Mouse (Mus musculus): ENCODE data around the gene Polr2l. TPM values are rescaled to one million over a fixed set of nuclear protein-coding genes. Genes with fewer than 3 reads are reported as not detected.
A peak's percentile ranks its signal among the peaks of the same experiment; 100 is the strongest.

The Polr2l gene
- total RNA-seq, 2 experiments from 2014 or later, result 43.5 to 59.6 TPM

DNA sequence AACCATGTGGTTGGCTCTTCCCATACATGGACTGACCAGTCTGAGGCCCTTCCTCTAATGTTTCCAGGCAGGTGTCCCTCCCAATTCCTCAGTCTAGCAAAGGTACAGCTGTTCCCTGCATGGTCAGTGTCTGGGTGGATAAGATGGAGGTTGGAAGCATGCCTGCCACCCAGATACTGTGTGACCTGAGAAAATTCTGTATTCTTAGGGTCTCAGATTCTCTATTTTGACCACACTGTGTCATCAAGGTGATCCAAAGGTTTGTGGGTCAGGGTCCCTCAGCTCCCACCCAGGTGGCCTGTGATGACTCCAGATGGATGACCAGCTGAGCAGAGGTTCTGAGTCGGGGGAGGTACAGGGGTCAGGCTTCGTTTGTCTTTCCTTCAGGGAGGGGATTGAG, 10.3 kb upstream of the Polr2l start:
- ATAC-seq (replicated peaks; ENCODE audit: poor library complexity, severe bottlenecking), result no peak

DNA sequence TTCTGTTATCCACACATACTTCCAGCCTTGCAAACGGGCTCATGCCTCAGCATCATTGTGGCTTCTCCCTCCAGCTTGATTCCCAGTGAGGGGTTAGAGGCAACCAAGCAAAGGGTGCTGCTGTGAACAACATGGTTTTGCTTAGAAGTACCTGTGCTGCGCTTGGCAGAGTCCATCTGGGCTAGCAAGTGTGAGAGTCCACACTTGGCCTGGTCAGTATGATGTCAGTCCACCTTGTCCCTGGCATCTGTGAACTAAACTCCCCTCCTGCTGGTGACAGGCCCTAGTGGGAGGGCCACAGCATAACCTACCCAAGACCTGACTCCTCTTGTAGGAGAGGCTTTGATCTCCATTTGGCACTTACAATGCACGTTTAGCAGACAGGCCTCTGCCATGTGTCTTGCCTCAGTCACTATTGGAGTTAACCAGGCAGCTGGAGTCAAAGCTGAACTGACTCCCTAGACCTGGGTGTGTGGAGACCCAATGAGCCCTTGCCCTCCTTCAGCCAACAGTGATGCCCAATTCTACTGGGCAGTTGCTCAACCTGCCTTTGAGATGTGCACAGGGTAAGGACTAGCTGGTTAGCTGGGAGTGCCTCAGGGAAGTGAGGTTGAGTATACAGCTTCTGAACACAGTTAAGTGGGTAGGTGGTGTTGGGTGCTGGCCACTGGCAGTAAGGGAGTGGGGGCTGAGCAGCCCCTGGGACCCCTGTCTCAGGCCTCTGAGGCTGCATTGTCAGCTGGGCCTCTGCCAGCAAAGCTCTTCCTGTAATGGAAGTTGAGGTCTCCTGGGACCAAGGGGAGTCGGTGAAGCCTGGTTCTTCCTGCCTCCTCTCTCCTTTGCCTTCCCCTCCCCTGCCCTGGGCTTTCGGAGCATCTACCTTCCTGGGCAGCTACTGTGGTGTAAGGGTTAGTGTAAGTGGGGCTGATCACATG, 9.5 kb upstream of the Polr2l start:
- ATAC-seq (replicated peaks; ENCODE audit: poor library complexity, severe bottlenecking), result no peak

DNA sequence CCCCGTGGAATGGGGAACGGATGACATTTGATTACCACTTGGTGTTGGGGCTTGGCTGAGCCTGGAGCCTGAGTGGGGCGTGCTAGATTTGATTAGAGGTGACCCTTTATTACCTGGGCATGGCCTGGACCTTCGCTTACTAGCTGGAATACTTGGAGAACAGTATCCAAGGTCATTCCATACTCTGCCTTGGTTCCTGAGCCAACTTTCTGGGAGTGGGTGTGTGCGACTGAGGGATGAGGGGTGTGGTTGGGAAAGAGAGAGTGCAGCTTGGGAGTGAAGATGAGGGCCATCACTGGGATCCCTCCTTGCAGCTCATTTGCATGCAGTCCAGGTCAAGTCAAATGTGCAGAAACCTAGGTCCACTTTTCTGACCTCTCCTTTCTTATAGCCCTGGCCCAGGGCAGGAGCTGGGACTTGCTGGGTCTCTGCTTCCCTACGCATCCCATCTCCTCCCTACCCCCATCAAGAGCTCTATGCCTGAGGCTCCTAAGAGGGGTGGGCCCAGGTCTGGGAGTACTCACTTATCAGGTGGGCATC, 8.3 kb upstream of the Polr2l start:
- ATAC-seq (replicated peaks; ENCODE audit: poor library complexity, severe bottlenecking), result no peak

DNA sequence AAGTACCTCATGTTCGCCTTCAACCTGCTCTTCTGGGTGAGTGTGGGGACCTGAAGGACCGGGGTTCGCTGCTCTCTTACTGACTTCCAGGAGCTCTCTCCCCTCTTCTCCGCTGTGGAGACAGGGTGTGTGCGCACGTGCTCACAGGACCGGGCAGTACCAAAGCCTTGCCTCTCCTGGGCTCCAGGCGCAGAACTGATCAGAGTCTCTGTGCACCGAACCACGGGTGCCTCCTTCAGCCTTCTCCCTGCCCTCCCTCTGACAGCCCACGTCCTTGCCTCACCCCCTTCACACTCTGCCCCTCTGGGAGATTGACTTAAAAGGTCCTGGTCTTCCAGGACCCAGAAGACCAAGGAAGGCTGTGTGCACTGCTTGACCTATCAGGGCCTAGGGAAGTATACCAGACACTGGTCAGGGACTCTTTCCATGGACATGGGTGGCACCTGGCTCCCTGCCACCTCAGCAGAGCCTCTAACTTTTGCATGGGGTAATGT, 7.6 kb upstream of the Polr2l start:
- no peak for ATAC-seq (replicated peaks; ENCODE audit: poor library complexity, severe bottlenecking)

DNA sequence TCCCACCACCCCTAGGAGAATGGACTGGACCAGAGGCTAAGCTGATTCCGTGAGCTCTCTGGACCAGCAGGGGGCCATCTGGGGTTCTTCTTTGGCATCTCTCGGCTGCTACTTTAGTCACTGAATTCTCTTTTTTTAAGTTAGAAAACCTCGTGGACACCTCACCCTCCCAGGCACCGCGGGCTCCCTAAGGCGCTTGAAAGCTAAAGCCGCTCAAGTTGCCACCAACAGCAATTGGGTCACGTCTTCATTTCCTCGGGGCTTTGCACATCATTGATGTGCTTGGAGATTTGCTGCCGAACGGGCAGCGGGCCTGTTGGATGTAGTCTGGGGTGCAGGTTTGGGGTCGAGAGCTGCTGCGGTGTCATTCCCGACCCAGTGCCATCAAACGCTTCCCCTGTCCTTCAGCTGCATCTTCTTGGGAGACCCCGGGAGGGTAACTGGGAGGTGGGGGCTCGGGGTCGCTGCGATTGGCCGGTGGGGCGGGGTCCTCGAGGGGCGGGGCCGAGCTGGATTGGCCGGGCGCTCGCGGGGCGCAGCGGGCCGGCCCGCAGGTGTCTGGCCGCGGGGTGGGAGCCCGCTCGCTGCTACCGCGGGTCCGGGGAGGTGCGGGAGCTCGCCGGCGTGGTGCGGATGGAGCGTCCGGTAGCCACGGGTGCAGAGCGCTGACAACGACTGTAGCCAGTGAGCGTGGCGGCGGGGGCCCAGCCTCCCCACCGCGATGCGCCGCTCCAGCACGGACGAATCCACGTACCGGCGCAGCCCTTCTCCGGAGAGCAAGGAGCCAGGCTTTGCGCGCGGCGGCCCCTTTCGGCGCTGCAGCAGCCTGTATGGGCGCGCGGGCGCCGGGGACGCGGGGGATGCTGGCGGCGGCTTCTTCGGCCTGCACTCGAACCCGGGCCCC, 6.8 kb upstream of the Polr2l start:
- ATAC-seq (replicated peaks; ENCODE audit: poor library complexity, severe bottlenecking), result peak; percentile 23

DNA sequence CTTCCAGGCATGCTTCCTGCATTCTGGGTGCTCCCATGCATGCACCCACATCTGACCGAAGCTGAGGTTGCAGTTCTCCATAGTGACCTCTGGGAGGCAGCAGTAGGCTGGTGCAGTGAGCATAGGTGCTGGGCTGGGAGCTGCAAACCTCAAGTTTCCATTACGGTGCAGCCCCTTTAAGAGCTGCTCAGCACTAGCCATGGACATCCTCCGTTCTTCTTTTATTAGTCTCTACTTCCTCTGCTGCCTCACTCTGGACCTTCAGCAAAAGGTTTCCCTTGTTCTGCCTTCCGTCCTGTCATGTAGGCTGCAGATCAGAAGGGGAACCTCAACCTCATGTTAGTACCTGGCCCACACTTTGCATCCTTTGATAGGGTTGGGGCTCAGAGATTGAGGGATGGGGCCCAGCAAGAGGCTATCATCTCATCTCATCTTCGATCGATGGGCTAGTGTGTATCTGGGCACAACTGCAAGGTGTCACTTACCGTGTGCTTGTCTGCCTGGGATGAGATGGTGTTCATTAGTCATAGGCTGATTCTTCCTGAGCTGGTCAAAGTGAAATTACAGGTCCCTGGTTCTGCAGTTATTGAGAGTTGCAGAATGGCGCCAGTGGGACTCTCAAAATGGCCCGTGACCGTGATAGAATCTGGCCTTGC, 6.0 kb upstream of the Polr2l start:
- peak; percentile 77 for ATAC-seq (replicated peaks; ENCODE audit: poor library complexity, severe bottlenecking)

DNA sequence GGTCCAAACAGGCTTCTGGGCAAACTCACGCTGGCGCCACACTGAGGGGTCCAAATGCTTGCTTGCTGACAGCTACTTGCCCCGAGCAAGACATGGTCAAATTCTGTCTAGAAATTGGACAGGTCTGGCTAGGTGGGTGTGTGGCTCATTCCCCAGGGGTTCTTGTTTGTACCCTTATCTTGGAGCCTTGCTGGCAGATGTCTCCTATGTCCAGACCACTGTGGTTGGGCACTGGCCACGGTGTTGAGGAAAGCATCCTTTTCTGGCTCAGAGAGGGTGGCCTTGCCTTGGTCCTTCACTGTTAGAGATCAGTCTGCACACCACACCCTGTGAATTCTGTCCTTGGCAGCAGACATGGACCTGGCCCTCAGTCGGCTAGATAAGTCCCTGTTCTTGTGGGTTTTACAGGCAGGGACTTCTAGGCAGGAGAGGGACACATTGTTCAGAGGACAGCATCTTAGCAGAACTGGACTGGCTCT, 3.4 kb upstream of the Polr2l start:
- no peak for ATAC-seq (replicated peaks; ENCODE audit: poor library complexity, severe bottlenecking)

DNA sequence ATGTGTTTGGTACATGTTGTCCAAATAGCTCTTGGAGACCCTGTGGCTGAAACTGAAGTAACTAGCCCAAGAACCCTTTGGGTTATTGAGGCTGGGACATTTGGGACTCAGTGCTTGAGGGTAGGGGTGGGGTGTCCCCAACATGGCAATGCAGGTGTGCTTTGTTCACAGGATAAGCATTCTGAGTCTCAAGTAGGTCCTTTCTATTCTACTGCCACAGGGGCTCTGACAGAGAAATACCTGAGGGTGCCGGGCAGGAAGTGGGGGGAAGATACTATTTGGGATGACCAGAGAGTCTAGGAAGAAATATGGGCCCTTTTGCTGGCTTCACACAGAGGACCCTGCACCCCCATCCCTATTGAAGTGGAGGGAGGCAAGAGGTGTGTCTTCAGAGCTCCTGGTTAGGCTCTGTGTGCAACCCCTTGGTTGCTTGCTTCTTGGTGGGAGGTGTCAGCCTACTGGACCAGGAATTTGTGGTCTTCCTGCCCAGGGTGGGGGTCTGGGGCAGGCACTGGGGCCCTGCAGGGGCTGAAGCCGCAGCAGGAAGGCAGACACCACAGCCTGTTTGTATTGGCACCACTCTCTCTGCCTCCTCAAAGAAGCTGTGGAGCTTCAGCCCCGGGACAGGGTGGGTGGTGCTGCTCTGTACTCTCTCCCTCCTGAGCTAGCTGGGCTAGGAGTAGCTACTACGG, 2.8 kb upstream of the Polr2l start:
- no peak for ATAC-seq (replicated peaks; ENCODE audit: poor library complexity, severe bottlenecking)

DNA sequence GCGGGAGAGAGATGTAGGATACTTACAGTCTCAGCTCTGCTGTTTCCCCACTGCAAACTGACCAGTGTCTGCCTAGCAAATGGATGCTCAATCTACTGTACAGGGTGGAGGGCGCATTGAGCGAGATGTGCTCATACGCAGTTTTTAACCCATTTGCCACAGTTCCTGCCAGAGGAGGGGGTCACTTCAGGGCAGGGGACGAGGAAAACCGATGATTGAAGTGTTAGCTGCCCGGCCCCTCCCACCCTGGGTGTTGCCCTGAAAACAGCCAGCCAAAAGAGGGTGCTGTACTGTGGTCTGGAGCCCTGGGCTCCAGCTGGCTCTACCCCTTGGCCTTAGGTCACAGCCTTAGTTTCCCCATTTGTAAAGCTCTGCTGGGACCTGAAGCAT, 2.0 kb upstream of the Polr2l start:
- no peak for ATAC-seq (replicated peaks; ENCODE audit: poor library complexity, severe bottlenecking)

DNA sequence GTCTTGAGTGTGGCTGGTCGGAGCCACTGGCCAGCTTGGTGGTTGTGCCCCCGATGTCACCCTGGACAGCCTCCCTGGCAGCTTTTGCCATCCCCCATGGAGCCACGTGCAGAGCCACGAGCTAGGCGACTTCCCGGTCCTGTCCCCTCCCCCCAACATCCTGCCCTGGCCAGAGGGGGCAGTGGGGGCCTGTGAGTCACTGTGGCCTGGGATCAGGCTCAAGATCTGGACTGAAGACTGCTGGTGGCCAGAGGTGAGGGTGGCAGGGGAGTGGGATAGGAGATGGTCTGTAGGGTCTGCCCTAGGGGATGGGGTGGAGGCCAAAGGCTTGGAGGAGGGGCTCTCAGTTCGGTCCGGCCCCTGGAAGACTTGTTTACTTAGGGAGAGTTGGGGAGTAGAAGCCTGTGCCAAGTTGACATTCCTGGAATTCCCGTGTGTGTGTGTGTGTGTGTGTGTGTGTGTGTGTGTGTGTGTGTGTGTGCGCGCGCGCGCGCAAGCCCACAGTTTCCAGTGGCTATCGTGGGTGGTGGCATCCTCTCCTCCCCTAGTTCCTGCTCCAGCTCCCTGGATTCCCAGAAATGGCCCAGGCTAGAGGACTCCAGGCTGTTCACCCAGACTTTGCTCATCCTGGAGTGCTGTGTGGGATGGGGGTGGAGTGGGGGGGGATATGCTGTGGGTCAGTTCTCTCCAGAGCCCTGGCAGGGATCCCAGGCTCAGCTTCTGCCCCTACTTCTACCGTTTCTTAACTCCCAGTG, 1.5 kb upstream of the Polr2l start:
- ATAC-seq (replicated peaks; ENCODE audit: poor library complexity, severe bottlenecking), result peak; percentile 53

DNA sequence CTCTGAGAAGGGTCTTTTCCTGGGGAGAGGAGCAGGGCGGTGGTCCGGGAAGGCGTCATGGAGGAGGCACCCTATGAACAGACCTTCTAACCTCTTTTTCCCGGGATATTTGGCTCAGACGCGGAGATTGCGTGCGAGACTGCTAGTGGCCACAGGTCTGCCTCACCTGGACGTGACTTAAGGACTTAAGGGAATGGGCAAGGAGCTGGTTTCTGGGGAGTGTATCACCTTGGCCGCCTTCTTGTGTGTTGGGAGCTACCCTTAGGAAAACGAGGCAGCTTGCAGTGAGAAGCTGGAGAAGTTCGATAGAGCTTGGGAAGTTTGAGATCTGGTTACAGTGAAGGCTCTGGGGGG, 850 bp upstream of the Polr2l start:
- ATAC-seq (replicated peaks; ENCODE audit: poor library complexity, severe bottlenecking), result no peak

DNA sequence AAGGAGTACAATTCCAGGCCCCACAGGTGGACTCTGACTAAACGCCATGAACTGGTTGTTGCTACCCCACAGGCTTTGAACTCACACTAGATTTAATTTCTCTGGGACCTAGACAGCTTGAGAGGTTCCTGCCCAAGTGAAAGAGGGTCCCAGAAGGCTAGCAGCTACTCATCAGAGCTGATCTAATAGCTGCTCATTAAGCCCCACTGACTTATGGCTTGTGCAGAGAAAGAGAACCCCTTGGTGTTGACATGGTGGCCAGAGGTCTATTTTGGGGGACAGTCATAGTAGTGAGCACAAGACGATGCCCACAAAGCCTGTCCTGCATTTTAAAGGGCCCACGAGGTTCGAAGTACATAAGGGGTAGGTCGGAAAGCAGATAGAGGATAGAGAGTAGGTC, 772 bp downstream of the Polr2l start:
- no peak for ATAC-seq (replicated peaks; ENCODE audit: poor library complexity, severe bottlenecking)

DNA sequence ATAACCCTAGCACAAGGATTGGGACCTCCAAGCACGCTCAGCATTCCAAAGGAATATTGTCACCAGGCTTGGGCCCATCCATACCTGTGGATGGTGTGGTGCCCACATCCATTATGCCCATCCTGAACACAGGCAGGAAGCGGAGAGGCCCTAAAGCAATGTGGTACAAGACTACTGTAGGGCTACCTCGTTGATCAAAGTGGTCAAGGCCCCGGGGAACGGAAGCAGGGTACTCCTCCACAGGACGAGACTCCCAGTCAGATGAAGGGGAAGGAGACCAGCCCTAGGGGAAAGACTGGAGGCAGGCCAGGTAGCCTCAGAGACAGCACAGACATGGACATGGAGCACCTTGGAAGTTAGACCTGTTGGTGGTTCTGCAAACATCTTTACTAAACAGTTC, 2.2 kb downstream of the Polr2l start:
- ATAC-seq (replicated peaks; ENCODE audit: poor library complexity, severe bottlenecking), result no peak

DNA sequence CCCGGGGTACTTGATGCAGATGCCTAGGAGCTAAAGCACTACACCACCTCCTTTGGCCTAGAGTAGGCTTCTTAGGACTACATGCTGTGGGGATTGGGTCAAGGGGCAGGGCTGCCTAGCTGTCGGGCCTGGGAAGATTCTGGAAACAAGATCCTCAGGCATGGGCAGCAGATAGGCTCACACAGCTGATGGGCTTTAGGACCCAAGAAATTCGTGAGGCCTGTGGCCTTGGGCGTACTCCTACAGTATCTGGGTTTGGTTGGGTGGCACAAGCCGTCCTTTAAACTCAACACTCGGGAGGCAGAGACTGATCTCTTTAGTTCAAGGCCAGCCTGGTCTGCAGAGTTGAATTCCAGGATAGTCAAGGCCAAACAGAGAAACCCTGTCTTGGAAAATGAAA, 2.7 kb downstream of the Polr2l start:
- ATAC-seq (replicated peaks; ENCODE audit: poor library complexity, severe bottlenecking), result no peak

DNA sequence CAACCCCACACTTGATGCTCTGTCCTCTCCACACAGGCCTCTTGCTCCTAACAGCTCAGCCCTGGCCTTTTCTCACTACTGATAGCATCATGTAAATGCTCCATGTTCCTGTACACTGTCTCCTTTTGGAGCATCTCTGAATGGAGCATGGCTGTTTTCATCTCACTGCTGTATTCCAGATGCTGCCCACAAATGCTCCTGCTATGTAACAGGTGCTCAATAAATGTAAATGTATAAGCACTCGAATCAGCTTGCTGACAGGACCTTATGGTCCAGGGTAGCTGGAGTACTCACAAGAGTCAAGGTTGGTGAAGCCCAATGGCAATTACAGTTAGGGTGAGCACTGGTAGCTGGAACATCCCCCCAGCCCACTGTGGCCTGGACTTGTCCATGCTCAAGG, 3.7 kb downstream of the Polr2l start:
- ATAC-seq (replicated peaks; ENCODE audit: poor library complexity, severe bottlenecking), result no peak

DNA sequence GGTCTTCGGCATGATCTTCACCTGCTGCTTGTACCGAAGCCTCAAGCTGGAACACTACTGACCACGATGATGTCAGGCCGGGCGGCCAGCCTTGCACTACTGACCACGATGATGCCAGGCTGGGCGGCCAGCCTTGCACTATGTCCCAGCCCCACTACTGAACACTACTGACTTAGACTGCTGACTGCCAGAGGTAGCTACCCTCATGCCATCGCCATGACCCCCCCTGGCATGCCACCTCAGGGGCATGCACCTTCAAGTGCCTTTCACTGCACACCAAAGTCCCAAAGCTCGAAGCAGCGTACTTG, 4.3 kb downstream of the Polr2l start:
- ATAC-seq (replicated peaks; ENCODE audit: poor library complexity, severe bottlenecking), result no peak

DNA sequence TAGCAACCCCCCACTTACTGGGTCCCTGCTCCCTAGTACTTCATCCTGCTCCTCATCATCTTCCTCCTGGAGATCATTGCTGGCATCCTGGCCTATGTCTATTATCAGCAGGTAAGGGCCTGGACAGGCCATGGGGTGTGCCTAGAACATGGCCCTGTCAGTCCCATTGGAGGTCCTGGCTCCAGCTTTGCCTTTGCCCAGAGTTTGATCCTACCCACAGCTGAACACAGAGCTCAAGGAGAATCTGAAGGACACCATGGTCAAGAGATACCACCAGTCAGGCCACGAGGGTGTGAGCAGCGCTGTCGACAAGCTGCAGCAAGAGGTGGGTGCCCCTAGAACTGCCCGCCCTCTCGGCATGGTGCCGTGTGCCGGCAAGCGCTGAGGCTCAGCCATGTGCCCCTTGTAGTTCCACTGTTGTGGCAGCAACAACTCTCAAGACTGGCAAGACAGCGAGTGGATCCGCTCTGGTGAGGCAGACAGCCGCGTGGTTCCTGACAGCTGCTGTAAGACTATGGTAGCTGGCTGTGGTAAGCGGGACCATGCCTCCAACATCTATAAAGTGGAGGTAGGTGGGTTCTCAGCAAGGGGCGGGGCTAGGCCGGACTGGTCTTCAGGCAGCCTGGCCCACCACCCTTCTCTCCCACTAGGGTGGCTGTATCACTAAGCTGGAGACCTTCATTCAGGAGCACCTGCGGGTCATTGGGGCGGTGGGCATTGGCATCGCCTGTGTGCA, 4.9 kb downstream of the Polr2l start:
- ATAC-seq (replicated peaks; ENCODE audit: poor library complexity, severe bottlenecking), result no peak

DNA sequence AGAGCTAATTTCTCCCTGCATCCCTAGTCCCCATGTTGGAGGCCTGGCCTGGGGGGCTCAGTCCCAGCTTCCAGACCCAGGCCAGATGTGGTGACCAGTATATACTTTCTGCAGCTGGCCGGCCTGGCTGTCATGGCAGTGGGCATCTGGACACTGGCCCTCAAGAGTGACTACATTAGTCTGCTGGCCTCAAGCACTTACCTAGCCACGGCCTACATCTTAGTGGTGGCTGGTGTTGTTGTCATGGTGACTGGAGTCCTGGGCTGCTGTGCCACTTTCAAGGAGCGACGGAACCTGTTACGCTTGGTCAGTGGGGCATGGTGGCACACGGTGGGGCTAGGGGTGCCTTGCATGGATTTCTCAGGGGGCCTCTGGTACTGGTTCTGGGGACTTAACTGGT, 5.6 kb downstream of the Polr2l start:
- no peak for ATAC-seq (replicated peaks; ENCODE audit: poor library complexity, severe bottlenecking)

Measured in granulocyte monocyte progenitor cell, adult 5-6 weeks (primary cell).